Mouse (Mus musculus) limb, embryonic 11.5 days (tissue): ENCODE measurements around the gene Pus7l. TPM values are rescaled to one million over a fixed set of nuclear protein-coding genes. Genes with fewer than 3 reads are reported as not detected.

ENCODE experiments used
- ATAC-seq: fragments of 200-750 bp; cut with Nextera tagmentation; 2 replicates; pipeline ENCODE4 v1.8.0; 2017; ENCODE audit warnings: low read depth; ENCODE audit not compliant: insufficient number of reproducible peaks, low FRiP score, low TSS enrichment
- DNase-seq: peaks from one replicate; pipeline ENCODE4 v3.0.0-alpha.2; 2015; ENCODE audit warnings: low spot score
- H3K27ac ChIP-seq: fragments of 300-500 bp; sonication (generic); replicated peaks from 2 replicates; pipeline ENCODE4 v1.5.1; 2014; ENCODE audit warnings: low read depth, mild to moderate bottlenecking, low read length
- H3K27me3 ChIP-seq: fragments of 300-500 bp; sonication (generic); 2 replicates; pipeline ENCODE4 v1.6.1; 2014; ENCODE audit warnings: mild to moderate bottlenecking, low read length, mixed read lengths; ENCODE audit not compliant: control insufficient read depth, insufficient read depth
- H3K36me3 ChIP-seq: fragments of 300-500 bp; sonication (generic); 2 replicates; pipeline ENCODE4 v1.6.1; 2014; ENCODE audit warnings: mild to moderate bottlenecking, low read length, moderate library complexity, mixed read lengths; ENCODE audit not compliant: control insufficient read depth, insufficient read depth
- H3K4me1 ChIP-seq: fragments of 300-500 bp; sonication (generic); 2 replicates; pipeline ENCODE4 v1.6.1; 2014; ENCODE audit warnings: low read length, mixed read lengths; ENCODE audit not compliant: control insufficient read depth, insufficient read depth
- H3K4me2 ChIP-seq: fragments of 300-500 bp; sonication (generic); 2 replicates; pipeline ENCODE4 v1.6.1; 2014; ENCODE audit warnings: low read depth, mild to moderate bottlenecking, moderate library complexity; ENCODE audit not compliant: severe bottlenecking
- H3K4me3 ChIP-seq: fragments of 300-500 bp; sonication (generic); 2 replicates; pipeline ENCODE4 v1.5.1; 2014; ENCODE audit warnings: low read depth, low read length
- H3K9ac ChIP-seq: fragments of 300-500 bp; sonication (generic); 2 replicates; pipeline ENCODE4 v1.6.1; 2014; ENCODE audit warnings: mild to moderate bottlenecking, low read length
- H3K9me3 ChIP-seq: fragments of 300-500 bp; sonication (generic); 2 replicates; pipeline ENCODE4 v1.6.1; 2016; ENCODE audit warnings: low read length; ENCODE audit not compliant: control insufficient read depth
- WGBS: fragments of 180-500 bp; shearing (Covaris S2); extraction: QIAGEN DNeasy Blood & Tissue Kit; methylation state at CpG from one replicate; pipeline ENCODE4 v1.1.7; 2014; 5-methylcytosine and 5-hydroxymethylcytosine counted together
- polyA plus RNA-seq: library from polyadenylated mRNA; unstranded; fragments of >200 nt; fragmentation: Nextera tagmentation; extraction: Ambion mirVana; gene quantifications from 2 replicates; pipeline ENCODE4 v1.2.1, GENCODE M21; 2014

The Pus7l gene
- polyA plus RNA-seq, 1 experiment from 2014 or later = 9.0 TPM

- peak overlapping the region; percentile 3; the same call in 1 of the 2 replicates for H3K4me2 ChIP-seq
- H3K36me3 ChIP-seq = no peaks in the 10 kb centered on the region
- no peak overlapping the region for H3K27ac ChIP-seq
- H3K9me3 ChIP-seq = no peaks in the 10 kb centered on the region
- ATAC-seq (no peak), DNase-seq (no peak)
- H3K27me3 ChIP-seq = no peaks in the 10 kb centered on the region
- WGBS = 28% methylated on average over 13 of the region's 13 CpGs
- no peak overlapping the region for H3K4me3 ChIP-seq
- no peaks in the 10 kb centered on the region for H3K4me1 ChIP-seq
- H3K9ac ChIP-seq = no peak overlapping the region
Observed at GRCm38 (mm10) chr15:94478706-94479105, 64.6 kb downstream of the Pus7l start.

GRCm38 (mm10) chr15:94477287-94477686, 66.1 kb downstream of the Pus7l start:
- 68% methylated on average over 7 of the region's 7 CpGs for WGBS
- no peak for DNase-seq

GRCm38 (mm10) chr15:94475975-94476374, 67.4 kb downstream of the Pus7l start:
- Histone ChIP-seq H3K4me2 (no peak overlapping the region), H3K9ac (no peak overlapping the region), H3K27ac (no peak overlapping the region), H3K27me3 (no peaks in the 10 kb centered on the region), H3K4me3 (no peak overlapping the region), H3K36me3 (no peaks in the 10 kb centered on the region), H3K4me1 (no peaks in the 10 kb centered on the region), H3K9me3 (no peaks in the 10 kb centered on the region)
- DNase-seq (no peak), ATAC-seq (no peak)
- WGBS = 85% methylated on average over 5 of the region's 5 CpGs

More at GRCm38 (mm10) chr15:94477287-94477686, 66.1 kb downstream of the Pus7l start:
- Histone ChIP-seq H3K4me2 (no peak overlapping the region), H3K9me3 (no peaks in the 10 kb centered on the region), H3K9ac (no peak overlapping the region), H3K4me3 (no peak overlapping the region), H3K27ac (no peak overlapping the region), H3K4me1 (no peaks in the 10 kb centered on the region), H3K27me3 (no peaks in the 10 kb centered on the region), H3K36me3 (no peaks in the 10 kb centered on the region)
- ATAC-seq = no peak

Other genes with a start within 250 kb of the Pus7l start
- 4.9 and 5.2 TPM in 2 replicates for gene Adamts20, start 78.1 kb downstream of the Pus7l start, polyA plus RNA-seq
- gene Irak4, start 96 bp upstream of the Pus7l start, polyA plus RNA-seq = 1.7 and 2.7 TPM in 2 replicates
- 64.4 and 65.1 TPM in 2 replicates for gene Twf1, start 46.3 kb upstream of the Pus7l start, polyA plus RNA-seq
- gene Tmem117, start 85.7 kb upstream of the Pus7l start, polyA plus RNA-seq = 1.0 and 1.7 TPM in 2 replicates